Mouse (Mus musculus) cerebellum, postnatal 4 days (tissue): ENCODE results near the gene Mtpn.
A peak's percentile ranks its signal among the peaks of the same experiment; 100 is the strongest.

Experiments used
- DNase-seq, 2 experiments: peaks; one replicate each; pipeline ENCODE4 v3.0.0; 2022; ENCODE audit warnings: low spot score in 2 of 2, mixed read lengths in 1 of 2

The Mtpn gene

GRCm38 (mm10) chr6:35539304-35540009 is at the start of gene Mtpn:
TSS of gene Mtpn (minus strand) at chr6:35539888.
- peak; percentile 90 to 94 for DNase-seq

DNA sequence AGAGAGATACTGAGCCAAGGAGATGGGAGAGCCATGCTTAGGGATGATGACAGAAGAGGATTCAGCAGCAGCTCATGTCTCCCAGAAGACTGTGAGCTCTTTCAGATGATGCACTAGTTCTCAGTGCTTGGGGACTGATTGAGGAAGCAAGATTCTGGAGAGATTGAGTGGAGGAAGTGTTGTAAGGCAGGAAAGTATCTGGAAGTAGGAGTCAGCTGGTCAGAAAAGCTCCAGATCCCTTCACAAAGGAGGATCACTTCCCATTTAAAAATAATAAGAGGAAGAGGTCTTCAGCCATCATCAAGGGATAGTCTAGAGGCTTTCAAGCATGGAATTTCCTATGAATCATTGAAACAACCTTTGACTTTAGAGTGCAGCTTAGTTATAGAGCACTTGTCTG is 29.0 kb upstream of the Mtpn start:
- DNase-seq, result no peak

GRCm38 (mm10) chr6:35567755-35568154 is 28.1 kb upstream of the Mtpn start:
- DNase-seq, result peak in 1 of 2 experiments; percentile 16

GRCm38 (mm10) chr6:35559950-35560349 is 20.3 kb upstream of the Mtpn start:
- no peak for DNase-seq

- no peak for DNase-seq
Measured at GRCm38 (mm10) chr6:35544352-35544751, 4.7 kb upstream of the Mtpn start.

DNA sequence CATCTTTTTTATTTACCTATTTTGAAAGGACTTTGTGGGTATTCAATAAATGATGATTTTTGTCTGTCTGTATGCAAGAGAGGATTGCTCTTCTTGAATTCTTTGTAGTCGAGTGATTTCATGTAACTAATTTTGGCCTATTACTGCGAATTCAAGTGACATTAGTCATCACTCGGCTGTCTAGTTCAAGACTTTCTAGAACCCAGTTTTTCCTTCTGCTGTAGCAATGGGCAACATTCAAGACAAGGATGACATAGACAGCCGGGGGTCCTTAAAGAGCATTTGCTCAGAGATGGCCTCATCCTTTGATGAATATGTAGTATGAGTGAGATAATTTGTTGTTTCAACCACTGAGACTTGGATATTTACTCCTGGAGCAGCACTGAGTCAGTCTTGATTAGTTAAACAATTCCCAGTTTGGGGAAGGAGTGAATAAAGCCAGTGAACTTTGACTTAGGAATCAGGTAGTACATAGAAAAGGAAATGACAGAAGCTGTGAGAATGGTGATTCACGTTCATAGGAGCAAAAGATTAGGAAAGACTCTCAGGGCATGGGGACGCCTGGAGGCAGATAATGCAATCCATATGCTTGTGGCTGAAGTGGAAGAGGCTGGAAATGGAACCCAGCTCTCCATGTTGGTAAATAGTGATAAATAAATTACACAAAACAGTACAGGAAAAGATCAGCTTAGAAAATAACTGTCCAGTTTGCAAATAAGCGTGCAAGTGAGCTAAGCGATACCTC is 3.1 kb upstream of the Mtpn start:
- DNase-seq, result no peak

- DNase-seq, result no peak
Measured at GRCm38 (mm10) chr6:35540377-35540776, 689 bp upstream of the Mtpn start.

GRCm38 (mm10) chr6:35538757-35539303 is 858 bp downstream of the Mtpn start:
- DNase-seq, result no peak

DNA sequence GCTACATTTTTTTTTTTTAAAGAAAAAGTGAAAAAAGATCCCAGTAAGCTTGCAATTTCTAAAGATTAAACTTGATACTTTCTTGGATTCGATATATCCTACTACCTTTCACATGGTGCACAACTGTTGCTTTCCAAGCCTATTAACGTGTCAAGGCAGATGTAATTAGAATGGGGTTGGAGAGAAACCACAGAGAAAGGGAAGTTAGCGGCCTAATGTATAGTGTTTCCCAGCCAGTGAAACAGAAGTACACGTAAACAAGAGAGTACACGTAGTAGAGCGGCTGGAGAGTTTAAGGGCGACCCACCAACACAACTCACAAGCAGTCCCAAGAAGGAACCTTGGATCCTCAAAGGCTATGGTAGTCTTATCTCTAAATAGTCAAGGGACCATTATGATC is 3.7 kb downstream of the Mtpn start:
- DNase-seq, result no peak

DNA sequence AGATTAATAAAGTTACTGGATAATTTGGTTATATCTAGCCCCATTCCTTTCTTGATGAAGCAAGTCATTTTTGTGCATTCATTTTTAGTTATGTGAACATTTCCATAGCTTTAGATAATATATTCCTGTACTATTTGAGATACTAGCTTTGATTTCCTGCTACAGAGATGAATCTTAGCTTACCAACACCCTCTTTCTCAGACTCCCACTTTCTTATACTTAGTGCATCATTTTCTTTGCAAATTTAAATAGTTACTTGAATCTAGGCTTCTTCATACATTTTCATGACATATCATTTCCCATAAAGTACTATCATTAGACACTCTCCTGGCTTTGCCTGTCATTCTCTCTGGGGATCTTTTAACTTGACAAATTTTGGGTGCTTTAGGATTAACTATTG is 26.3 kb downstream of the Mtpn start:
- no peak for DNase-seq

DNA sequence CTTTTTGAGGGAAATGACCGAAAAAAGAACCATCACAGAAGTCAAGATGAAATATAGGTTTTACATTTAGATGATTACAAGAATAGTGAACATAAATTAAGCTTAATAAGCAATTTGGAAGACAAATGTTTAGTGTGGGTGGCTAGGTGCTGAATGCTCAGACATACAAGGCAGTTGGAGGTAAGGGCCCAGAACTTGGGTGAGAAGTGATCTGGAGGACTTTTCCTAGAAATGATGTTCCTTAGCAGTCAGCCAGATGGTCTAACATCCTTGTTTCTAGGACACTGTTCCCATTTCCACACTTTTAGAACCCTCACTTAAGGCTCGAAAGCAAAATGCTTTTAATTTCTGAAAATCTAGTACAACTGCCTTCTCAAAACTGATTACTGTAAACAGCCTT is 34.9 kb downstream of the Mtpn start:
- no peak for DNase-seq

GRCm38 (mm10) chr6:35502904-35503303 is 36.8 kb downstream of the Mtpn start:
- DNase-seq, result no peak

DNA sequence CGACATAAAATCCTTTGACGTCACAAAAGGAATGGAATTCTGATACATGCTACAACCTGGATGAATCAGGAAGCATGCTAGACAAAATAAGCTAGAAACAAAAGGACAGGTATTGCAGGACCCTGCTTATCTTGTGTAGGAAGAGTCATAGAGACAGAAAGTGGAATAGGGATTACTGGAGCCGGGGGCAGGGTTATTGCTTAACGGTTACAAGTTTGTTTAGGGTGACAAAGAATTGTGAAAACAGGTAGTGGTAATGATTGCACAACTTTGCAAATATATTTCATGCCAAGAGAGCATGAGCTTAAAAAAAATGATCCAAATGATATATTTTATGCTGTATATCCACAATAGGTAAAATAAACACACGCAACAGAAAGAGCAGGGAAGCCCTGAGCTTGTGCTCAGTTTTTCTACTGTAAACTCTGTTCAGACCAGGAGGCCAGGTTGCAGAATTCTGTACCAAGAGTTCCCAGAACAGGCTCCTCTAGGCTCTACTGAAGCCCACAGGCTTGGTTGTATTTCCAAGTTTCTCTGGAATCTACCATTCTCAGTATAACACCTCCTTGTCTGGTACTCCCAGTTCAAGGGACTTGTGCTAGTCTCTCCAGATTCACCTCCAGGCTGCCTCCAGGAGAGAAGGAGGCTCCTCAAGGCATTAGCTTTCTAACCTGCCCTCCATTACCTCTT is 39.6 kb downstream of the Mtpn start:
- no peak for DNase-seq

- no peak for DNase-seq
Measured at GRCm38 (mm10) chr6:35497406-35497805, 42.3 kb downstream of the Mtpn start.

- no peak for DNase-seq
Measured at GRCm38 (mm10) chr6:35493851-35494250, 45.8 kb downstream of the Mtpn start.

GRCm38 (mm10) chr6:35479651-35480335 is 59.9 kb downstream of the Mtpn start:
- DNase-seq, result no peak

- no peak for DNase-seq
Measured at GRCm38 (mm10) chr6:35476830-35477229, 62.9 kb downstream of the Mtpn start.

- no peak for DNase-seq
Measured at GRCm38 (mm10) chr6:35463450-35464395, 76.0 kb downstream of the Mtpn start.

DNA sequence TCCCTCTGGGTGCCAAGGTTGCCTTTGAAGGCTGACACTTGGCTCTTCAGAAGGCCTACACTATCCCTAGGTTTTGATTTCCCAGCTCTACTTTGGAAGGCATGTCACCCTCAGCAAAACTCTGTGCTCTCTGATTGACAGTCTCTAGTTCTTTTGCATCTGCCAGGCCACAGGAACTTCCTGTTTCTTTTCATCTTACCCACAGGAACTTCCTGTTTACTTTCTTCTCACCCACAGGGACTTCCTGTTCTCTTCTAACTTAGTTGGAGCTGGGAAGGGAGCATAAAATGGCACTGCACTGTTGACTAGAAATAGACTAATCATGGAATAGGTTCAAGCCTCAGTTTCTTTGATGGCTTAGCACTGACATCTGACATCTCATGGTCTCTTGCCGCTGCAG is 77.2 kb downstream of the Mtpn start:
- no peak for DNase-seq
